Mouse (Mus musculus) liver, embryonic 18 days (tissue): ENCODE measurements around the gene Dbi. TPM values are rescaled to one million over a fixed set of nuclear protein-coding genes. Genes with fewer than 3 reads are reported as not detected.

Experiments
- polyA plus RNA-seq: library from polyadenylated mRNA; depleted of rRNA; stranded (reverse); fragments of >200 nt; gene quantifications from 2 replicates; pipeline ENCODE4 v1.2.3, GENCODE M21; 2012; rRNA removed

Dbi gene
- polyA plus RNA-seq, result 1,340 and 1,792 TPM in 2 replicates

DNA sequence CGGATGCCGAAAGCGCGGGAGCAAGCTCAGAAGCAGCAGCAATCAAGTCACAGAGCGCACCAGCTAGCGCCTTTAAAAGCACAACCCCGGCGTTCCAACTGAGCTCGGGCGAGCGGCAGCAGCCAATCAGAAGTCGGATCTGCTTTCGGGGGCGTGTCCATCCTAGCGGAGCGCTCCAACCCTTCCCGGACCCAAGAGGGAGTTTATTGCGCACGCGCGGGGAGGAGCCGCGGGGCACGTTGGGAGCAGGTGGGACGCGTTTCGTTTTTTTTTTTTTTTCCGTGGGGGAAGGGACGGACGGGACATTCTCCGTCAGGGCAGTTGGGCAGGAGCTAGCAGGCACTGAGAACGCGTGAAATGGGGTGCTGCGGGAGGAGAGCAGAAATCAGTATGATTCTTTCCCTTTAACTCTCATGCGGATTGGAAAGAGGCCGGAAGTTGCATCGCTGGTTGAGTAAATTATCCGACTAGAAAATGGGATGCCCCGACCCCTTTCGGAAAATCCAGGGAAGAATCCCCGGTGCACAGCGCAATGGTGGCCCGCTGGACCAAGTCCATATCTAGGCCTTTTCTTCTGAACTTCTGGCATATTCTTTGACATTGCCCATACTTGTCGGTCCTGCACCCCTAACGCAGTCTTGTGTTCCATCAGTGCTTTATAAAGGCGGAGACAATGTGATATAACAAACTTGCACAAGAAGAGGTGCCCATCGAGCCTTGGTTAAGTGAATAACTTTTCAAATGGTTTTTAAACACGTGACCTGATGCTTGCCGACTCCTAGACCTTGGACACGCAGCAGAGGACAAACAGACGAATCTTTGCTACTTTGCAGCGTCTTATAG, at the start of gene Dbi, which contains the start of gene 3110009E18Rik:
Gene Dbi (minus strand): TSS at position 110 of the 843 bp plus-strand sequence.
Gene 3110009E18Rik (plus strand): TSS at position 219 of the 843 bp plus-strand sequence.

DNA sequence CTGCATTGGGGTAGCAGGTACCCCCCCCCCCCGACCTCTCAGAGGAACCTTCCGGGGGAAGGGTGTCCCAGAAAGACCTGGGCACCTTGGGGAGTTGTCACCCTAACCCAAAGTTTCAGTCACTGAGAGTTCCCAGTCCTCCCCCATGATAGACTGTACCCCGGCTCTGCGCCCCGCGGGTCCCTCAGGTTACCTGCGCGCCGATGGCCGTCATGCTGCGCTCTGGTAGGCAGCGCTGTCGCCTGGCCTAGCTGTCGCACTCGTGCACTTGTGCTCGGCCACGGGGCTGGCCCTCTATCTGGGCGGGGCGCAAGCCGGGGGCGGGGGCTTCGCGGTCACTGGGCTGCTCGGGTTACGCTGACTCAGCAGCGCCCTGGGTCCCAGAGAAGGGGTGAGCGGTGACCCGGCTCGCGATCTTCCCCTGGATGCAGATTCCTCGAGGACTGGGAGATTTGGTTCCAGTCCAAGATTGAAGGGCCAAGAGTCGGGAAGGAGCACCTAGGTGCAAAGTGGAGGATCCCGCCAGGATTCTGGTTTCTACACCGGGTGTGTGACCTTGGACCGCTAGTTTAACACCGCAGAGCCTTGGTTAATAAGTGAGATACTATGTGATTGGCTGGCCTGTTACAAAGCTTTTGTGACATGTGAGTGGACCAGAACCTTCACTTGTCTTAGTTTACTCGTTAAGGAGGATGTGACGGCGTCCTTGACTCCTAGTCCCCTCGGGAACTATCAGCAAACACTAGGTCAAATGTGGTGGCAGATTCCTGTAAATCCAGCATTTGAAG, 47.2 kb downstream of the Dbi start, which contains the start of gene Tmem37:
Gene Tmem37 (minus strand): TSS at position 556 of the 788 bp plus-strand sequence.

Other genes with a start within 250 kb of the Dbi start
- gene Tmem177, start 207.9 kb downstream of the Dbi start, polyA plus RNA-seq, result 2.5 and 2.6 TPM in 2 replicates
- 0.04 and 0.06 TPM in 2 replicates for gene Cfap221, start 123.8 kb downstream of the Dbi start, polyA plus RNA-seq
- 0.11 and 0.12 TPM in 2 replicates for gene Sctr, start 114.2 kb downstream of the Dbi start, polyA plus RNA-seq
- 84.2 and 85.3 TPM in 2 replicates for gene Tmem37, start 47.0 kb downstream of the Dbi start, polyA plus RNA-seq
- 1.9 and 2.2 TPM in 2 replicates for gene 3110009E18Rik, start 109 bp upstream of the Dbi start, polyA plus RNA-seq
- gene Steap3, start 151.6 kb upstream of the Dbi start, polyA plus RNA-seq, result 31.3 and 34.2 TPM in 2 replicates
- gene C1ql2, start 219.5 kb upstream of the Dbi start, polyA plus RNA-seq, result not detected in 2 replicates